Mouse (Mus musculus) hindbrain, embryonic 11.5 days (tissue): ENCODE results near the gene Scgb2b7. TPM values are rescaled to one million over a fixed set of nuclear protein-coding genes. Genes with fewer than 3 reads are reported as not detected.
"Not testable (repeated sequence)": the region's sequence is repeated elsewhere in the genome, so short reads cannot be mapped to it uniquely, and the experiment has no call there.

Experiments
- ATAC-seq: fragments of 200-750 bp; cut with Nextera tagmentation; 2 replicates; pipeline ENCODE4 v1.8.0; 2017; ENCODE audit warnings: mild to moderate bottlenecking, moderate TSS enrichment, moderate library complexity; ENCODE audit not compliant: low FRiP score
- DNase-seq: peaks from one replicate; pipeline ENCODE4 v3.0.0-alpha.2; 2015; ENCODE audit warnings: low spot score
- H3K27ac ChIP-seq: fragments of 300-500 bp; sonication (generic); 2 replicates; pipeline ENCODE4 v1.5.1; 2014; ENCODE audit warnings: mild to moderate bottlenecking, low read depth, low read length
- H3K27me3 ChIP-seq: fragments of 300-500 bp; sonication (generic); 2 replicates; pipeline ENCODE4 v1.6.1; 2014; ENCODE audit warnings: mild to moderate bottlenecking, low read length, moderate library complexity, mixed read lengths; ENCODE audit not compliant: control insufficient read depth, insufficient read depth
- H3K36me3 ChIP-seq: fragments of 300-500 bp; sonication (generic); 2 replicates; pipeline ENCODE4 v1.6.1; 2014; ENCODE audit warnings: mild to moderate bottlenecking, low read length, moderate library complexity, mixed read lengths; ENCODE audit not compliant: control insufficient read depth, insufficient read depth
- H3K4me1 ChIP-seq: fragments of 300-500 bp; sonication (generic); replicated peaks from 2 replicates; pipeline ENCODE4 v1.6.1; 2014; ENCODE audit warnings: low read length, mixed read lengths; ENCODE audit not compliant: control insufficient read depth, insufficient read depth
- H3K4me2 ChIP-seq: fragments of 300-500 bp; sonication (generic); replicated peaks from 2 replicates; pipeline ENCODE4 v1.6.1; 2014; ENCODE audit warnings: mild to moderate bottlenecking, low read depth, low read length
- H3K4me3 ChIP-seq: fragments of 300-500 bp; sonication (generic); 2 replicates; pipeline ENCODE4 v1.5.1; 2014; ENCODE audit warnings: low read depth, low read length
- H3K9ac ChIP-seq: fragments of 300-500 bp; sonication (generic); 2 replicates; pipeline ENCODE4 v1.6.1; 2014; ENCODE audit warnings: low read depth, low read length
- H3K9me3 ChIP-seq: fragments of 300-500 bp; sonication (generic); 2 replicates; pipeline ENCODE4 v1.6.1; 2016; ENCODE audit warnings: low read length; ENCODE audit not compliant: control insufficient read depth
- WGBS: fragments of 180-500 bp; shearing (Covaris S2); extraction: QIAGEN DNeasy Blood & Tissue Kit; methylation state at CpG from one replicate; pipeline ENCODE4 v1.1.7; 2014; 5-methylcytosine and 5-hydroxymethylcytosine counted together
- polyA plus RNA-seq: library from polyadenylated mRNA; unstranded; fragments of >200 nt; fragmentation: Nextera tagmentation; extraction: Ambion mirVana; gene quantifications from 2 replicates; pipeline ENCODE4 v1.2.1, GENCODE M21; 2014

Scgb2b7 gene
- not detected in 2 replicates for polyA plus RNA-seq

DNA sequence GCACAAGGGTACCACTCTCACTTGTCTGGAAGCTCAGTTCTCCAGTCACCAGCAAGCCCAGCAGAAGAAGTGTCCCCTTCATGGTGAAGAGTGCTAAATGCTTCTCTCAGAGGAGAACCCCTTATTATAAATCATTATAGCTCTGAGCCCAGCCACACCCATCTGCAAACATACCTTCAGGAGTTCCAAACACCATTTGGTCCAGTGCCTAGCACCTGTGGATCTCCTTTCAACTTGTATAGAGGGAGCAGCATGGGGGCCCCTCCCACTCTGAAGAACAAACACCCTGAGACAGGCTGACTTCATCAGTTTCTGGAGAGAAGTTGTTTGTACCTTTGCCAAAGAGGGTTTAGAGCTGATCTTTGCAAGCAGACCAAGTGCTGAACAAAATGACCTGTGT is at the start of gene Scgb2b7:
Scgb2b7 (minus strand) TSS at position 101 of the 400 bp plus-strand sequence.
- not testable (repeated sequence) for H3K9me3 ChIP-seq, H3K27ac ChIP-seq, H3K36me3 ChIP-seq, ATAC-seq, H3K4me1 ChIP-seq, H3K9ac ChIP-seq, DNase-seq, H3K4me3 ChIP-seq, H3K27me3 ChIP-seq, H3K4me2 ChIP-seq

DNA sequence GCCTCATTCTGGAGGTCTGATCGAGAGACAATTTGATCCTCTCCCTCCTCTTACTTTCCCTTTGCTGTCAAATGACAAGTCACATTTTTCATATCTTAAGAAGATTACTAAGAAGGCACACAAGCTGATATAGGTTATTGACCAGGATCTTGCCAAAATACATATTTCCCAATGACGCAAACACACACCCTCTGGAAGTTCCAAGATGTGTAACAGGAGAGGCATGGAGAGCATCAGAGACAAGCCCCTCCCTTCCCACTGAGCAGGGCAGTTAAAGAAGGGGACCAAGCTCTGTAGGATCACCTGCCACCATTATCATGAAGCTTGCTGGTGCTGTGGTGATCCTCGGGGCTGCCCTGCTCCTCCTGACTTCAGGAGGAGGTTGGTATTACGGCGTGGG is 6.8 kb upstream of the Scgb2b7 start, which contains the start of gene Scgb1b7:
Scgb1b7 (plus strand) TSS at position 301 of the 400 bp plus-strand sequence.
- not testable (repeated sequence) for H3K4me2 ChIP-seq, H3K27ac ChIP-seq, H3K4me1 ChIP-seq, DNase-seq, H3K9ac ChIP-seq, ATAC-seq, H3K36me3 ChIP-seq, H3K4me3 ChIP-seq, H3K9me3 ChIP-seq, H3K27me3 ChIP-seq
- 93% methylated on average over 3 of the region's 5 CpGs for WGBS

Other genes with a start within 250 kb of the Scgb2b7 start
- not detected in 2 replicates for gene Scgb1b7, start 6.9 kb upstream of the Scgb2b7 start, polyA plus RNA-seq